Mouse (Mus musculus) adrenal gland, adult 2 months (tissue): ENCODE measurements around the gene Focad. TPM values are rescaled to one million over a fixed set of nuclear protein-coding genes. Genes with fewer than 3 reads are reported as not detected.
"Not testable (repeated sequence)": the region's sequence is repeated elsewhere in the genome, so short reads cannot be mapped to it uniquely, and the experiment has no call there.

ENCODE experiments used
- DNase-seq: peaks from one replicate; pipeline ENCODE4 v3.0.0; 2021
- polyA plus RNA-seq: library from polyadenylated mRNA; depleted of rRNA; stranded (reverse); fragments of >200 nt; gene quantifications from 2 replicates; pipeline ENCODE4 v1.2.3, GENCODE M21; 2012
- total RNA-seq, 2 experiments: library from RNA; stranded (reverse); gene quantifications; 2 replicates each; pipeline ENCODE4 v1.2.3; 2021

Focad gene
- total and polyA plus RNA-seq, 3 experiments, result 8.1 to 22.2 (median 19.9) TPM

GRCm38 (mm10) chr4:88307691-88308090 lies 213.3 kb downstream of the Focad start:
- DNase-seq, result no peak

- DNase-seq, result no peak
Observed at GRCm38 (mm10) chr4:88308342-88309116, 214.1 kb downstream of the Focad start.

GRCm38 (mm10) chr4:88309676-88310075 lies 215.2 kb downstream of the Focad start:
- peak; percentile 25 for DNase-seq

GRCm38 (mm10) chr4:88314898-88315297 lies 220.5 kb downstream of the Focad start:
- DNase-seq, result no peak

GRCm38 (mm10) chr4:88320067-88320466 lies 225.6 kb downstream of the Focad start:
- no peak for DNase-seq

GRCm38 (mm10) chr4:88325392-88325791 lies 231.0 kb downstream of the Focad start:
- DNase-seq, result no peak

- DNase-seq, result no peak
Observed at GRCm38 (mm10) chr4:88334533-88334932, 240.1 kb downstream of the Focad start.

GRCm38 (mm10) chr4:88336753-88337152 lies 242.3 kb downstream of the Focad start:
- DNase-seq, result no peak

- DNase-seq, result no peak
Observed at GRCm38 (mm10) chr4:88337365-88337764, 242.9 kb downstream of the Focad start.

- no peak for DNase-seq
Observed at GRCm38 (mm10) chr4:88338130-88338529, 243.7 kb downstream of the Focad start.

- no peak for DNase-seq
Observed at GRCm38 (mm10) chr4:88344468-88344867, 250.0 kb downstream of the Focad start.

GRCm38 (mm10) chr4:88345065-88345464 lies 250.6 kb downstream of the Focad start:
- no peak for DNase-seq

- DNase-seq, result no peak
Observed at GRCm38 (mm10) chr4:88345938-88346337, 251.5 kb downstream of the Focad start.

GRCm38 (mm10) chr4:88350910-88351309 lies 256.5 kb downstream of the Focad start:
- peak; percentile 48 for DNase-seq

- no peak for DNase-seq
Observed at GRCm38 (mm10) chr4:88356652-88357051, 262.2 kb downstream of the Focad start.

GRCm38 (mm10) chr4:88357431-88357830 lies 263.0 kb downstream of the Focad start:
- DNase-seq, result no peak

GRCm38 (mm10) chr4:88369951-88370350 lies 275.5 kb downstream of the Focad start:
- peak; percentile 58 for DNase-seq

GRCm38 (mm10) chr4:88370819-88371218 lies 276.4 kb downstream of the Focad start:
- DNase-seq, result no peak

- no peak for DNase-seq
Observed at GRCm38 (mm10) chr4:88372293-88373224, 278.1 kb downstream of the Focad start.

GRCm38 (mm10) chr4:88390036-88390435 lies 295.6 kb downstream of the Focad start:
- DNase-seq, result no peak

GRCm38 (mm10) chr4:88390596-88390995 lies 296.2 kb downstream of the Focad start:
- not testable (repeated sequence) for DNase-seq

GRCm38 (mm10) chr4:88395717-88396116 lies 301.3 kb downstream of the Focad start:
- DNase-seq, result no peak

- DNase-seq, result no peak
Observed at GRCm38 (mm10) chr4:88396995-88397521, 302.6 kb downstream of the Focad start.
